Mouse (Mus musculus): ENCODE results near the gene Gm14692.
"Not testable (repeated sequence)": the region's sequence is repeated elsewhere in the genome, so short reads cannot be mapped to it uniquely, and the experiment has no call there.

Gene Gm14692
- long read RNA-seq, experiment 1: 0 reads
- long read RNA-seq, experiment 2: 0 reads

- intact Hi-C loops (cut with DNase I): not testable (repeated sequence)
These were observed at the start of gene Gm14692 for GRCm38 (mm10) chrX:67695398-67695797. Gm14692 (plus strand) TSS chrX:67695698.

GRCm38 (mm10) chrX:67693462-67693861, 2.0 kb upstream of the Gm14692 start, which contains the start of gene Gm1140:
Gm1140 (minus strand) TSS chrX:67693562.
- intact Hi-C loops (cut with DNase I): not testable (repeated sequence)
